Mouse (Mus musculus) brain, embryonic 14.5 days (tissue): Measurements from ENCODE around the gene Exoc2.

ENCODE experiments used
- CTCF ChIP-seq: fragments of 200-500 bp; IDR thresholded peaks from 2 replicates; pipeline ENCODE4 v1.5.1; 2012; ENCODE audit warnings: inconsistent platforms, mild to moderate bottlenecking, moderate library complexity, borderline replicate concordance; ENCODE audit not compliant: insufficient read depth, insufficient read length; ENCODE audit errors: extremely low read depth
- POLR2A ChIP-seq: fragments of 200-500 bp; IDR thresholded peaks from 2 replicates; pipeline ENCODE4 v1.6.1; 2012; ENCODE audit warnings: mild to moderate bottlenecking, inconsistent platforms, borderline replicate concordance; ENCODE audit not compliant: poor library complexity, insufficient read depth, insufficient read length, severe bottlenecking; ENCODE audit errors: extremely low read depth

DNA sequence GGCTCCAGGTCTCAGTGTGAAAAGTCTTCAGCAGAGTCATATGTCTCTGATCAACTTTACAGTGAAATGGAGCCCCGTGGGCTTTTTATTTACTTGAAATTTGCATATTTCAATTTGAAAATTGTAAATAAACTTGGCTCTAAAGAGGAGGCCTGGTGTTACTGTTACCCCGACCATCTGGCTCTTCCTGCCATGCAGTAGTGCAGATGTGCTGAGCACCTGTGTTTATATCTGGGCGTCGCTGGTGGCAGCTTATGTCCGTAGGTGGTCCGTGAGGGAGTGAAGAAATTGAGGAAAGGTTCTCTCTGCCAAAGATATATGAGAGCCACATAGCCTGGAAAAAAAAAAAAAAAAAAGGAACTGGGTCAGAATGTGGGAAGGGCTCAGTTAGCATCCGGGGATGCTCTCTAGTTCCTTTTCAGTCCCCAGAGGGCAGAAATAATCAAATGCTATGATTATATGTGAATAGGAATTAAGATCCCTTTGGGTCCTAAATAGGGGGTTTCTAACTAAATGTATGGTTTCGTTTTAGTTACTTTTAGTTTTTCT is 2.7 kb upstream of the Exoc2 start:
- TF ChIP-seq CTCF (no peak), POLR2A (no peak)
